In genomic region chr1:175699375-175699774, GRCm38 (mm10) we compare ENCODE assay signal across 36 mouse cellular contexts. TPM values are rescaled to one million over a fixed set of nuclear protein-coding genes. Genes with fewer than 3 reads are reported as not detected.
"Had no signal": no experiment of that assay in that cellular context is flagged by ENCODE, and none has a peak within 500 bp of the region (broad histone marks: within the 10 kb centered on the region; RNA-seq: fewer than 3 reads in every experiment).

No protein-coding gene starts in this region.

- ATAC-seq: hindbrain, embryonic 16.5 days; liver, embryonic 12.5 days had no signal

- H3K4me3 ChIP-seq: gastrocnemius, adult 2 months; heart, embryonic 10.5 days; heart, embryonic 12.5 days; hindbrain, embryonic 10.5 days; hindbrain, embryonic 12.5 days; intestine, embryonic 15.5 days; layer of hippocampus, adult 2 months; left cerebral cortex, adult 2 months; limb, embryonic 12.5 days; liver, embryonic 12.5 days had no signal

- H3K4me1 ChIP-seq: hindbrain, embryonic 10.5 days; hindbrain, embryonic 12.5 days; intestine, embryonic 15.5 days; limb, embryonic 12.5 days; liver, embryonic 12.5 days had no signal

- H3K27me3 ChIP-seq: heart, embryonic 12.5 days; hindbrain, embryonic 12.5 days; intestine, embryonic 15.5 days; limb, embryonic 12.5 days; liver, embryonic 12.5 days had no signal

- H3K27ac ChIP-seq: gastrocnemius, adult 2 months; heart, embryonic 10.5 days; hindbrain, embryonic 10.5 days; hindbrain, embryonic 12.5 days; hindbrain, embryonic 14.5 days; intestine, embryonic 15.5 days; layer of hippocampus, adult 2 months; left cerebral cortex, adult 2 months; limb, embryonic 12.5 days; liver, embryonic 12.5 days; liver, embryonic 14.5 days had no signal

- DNase-seq: gastrocnemius, adult 2 months; gastrocnemius, postnatal 10 days; gastrocnemius, postnatal 25 days; heart, adult 18-20 months; heart, postnatal 10 days; heart, postnatal 4 days; kidney, adult 18-20 months; kidney, postnatal 10 days; kidney, postnatal 4 days; left cerebral cortex, postnatal 4 days had no signal

- H3K36me3 ChIP-seq: heart, embryonic 10.5 days; heart, embryonic 12.5 days; hindbrain, embryonic 10.5 days; hindbrain, embryonic 12.5 days; intestine, embryonic 15.5 days; limb, embryonic 12.5 days; liver, embryonic 12.5 days had no signal

RNA-seq across cellular contexts. Expression of gene Wdr64, which starts 1.0 kb away (rescaled TPM):
- total RNA-seq: gastrocnemius, adult 2 months; gastrocnemius, postnatal 10 days; gastrocnemius, postnatal 25 days; gastrocnemius, postnatal 4 days; granulocyte monocyte progenitor cell, adult 5-6 weeks; heart, adult 18-20 months; heart, adult 8-10 months; heart, postnatal 10 days; heart, postnatal 25 days; heart, postnatal 4 days; layer of hippocampus, adult 2 months; layer of hippocampus, postnatal 10 days; layer of hippocampus, postnatal 25 days; left cerebral cortex, adult 2 months; left cerebral cortex, postnatal 4 days; liver, adult 2 months had no signal
- polyA plus RNA-seq: heart, embryonic 10.5 days; heart, embryonic 12.5 days; heart, embryonic 14.5 days; heart, embryonic 16.5 days; hindbrain, embryonic 10.5 days; hindbrain, embryonic 12.5 days; hindbrain, embryonic 14.5 days; hindbrain, embryonic 16.5 days; inflammation-experienced regulatory T-cells, adult 6 months; intestine, embryonic 15.5 days; intestine, postnatal 0 days; kidney, embryonic 14.5 days; kidney, embryonic 16.5 days; limb, embryonic 12.5 days; limb, embryonic 14.5 days; liver, adult 2 months; liver, embryonic 12.5 days; liver, embryonic 14.5 days had no signal

RNA-seq across cellular contexts. Expression of gene Opn3, which starts 6.8 kb away (rescaled TPM):
- polyA plus RNA-seq: inflammation-experienced regulatory T-cells, adult 6 months had no signal
